Mouse (Mus musculus): ENCODE results near the gene Tmtc3. TPM values are rescaled to one million over a fixed set of nuclear protein-coding genes. Genes with fewer than 3 reads are reported as not detected.
"Not testable (repeated sequence)": the region's sequence is repeated elsewhere in the genome, so short reads cannot be mapped to it uniquely, and the experiment has no call there.

The Tmtc3 gene
- 10 to 100 TPM; 15.7 to 18.3 TPM for total RNA-seq (2021)

- intact Hi-C loops (cut with DNase I), result no loop called here
- peak; percentile 90 to 91 for DNase-seq
Observed at GRCm38 (mm10) chr10:100487097-100487978, at the start of gene Tmtc3, which contains the start of gene Cep290. Gene Tmtc3 (minus strand): TSS chr10:100487350. Gene Cep290 (plus strand): TSS chr10:100487558.

DNA sequence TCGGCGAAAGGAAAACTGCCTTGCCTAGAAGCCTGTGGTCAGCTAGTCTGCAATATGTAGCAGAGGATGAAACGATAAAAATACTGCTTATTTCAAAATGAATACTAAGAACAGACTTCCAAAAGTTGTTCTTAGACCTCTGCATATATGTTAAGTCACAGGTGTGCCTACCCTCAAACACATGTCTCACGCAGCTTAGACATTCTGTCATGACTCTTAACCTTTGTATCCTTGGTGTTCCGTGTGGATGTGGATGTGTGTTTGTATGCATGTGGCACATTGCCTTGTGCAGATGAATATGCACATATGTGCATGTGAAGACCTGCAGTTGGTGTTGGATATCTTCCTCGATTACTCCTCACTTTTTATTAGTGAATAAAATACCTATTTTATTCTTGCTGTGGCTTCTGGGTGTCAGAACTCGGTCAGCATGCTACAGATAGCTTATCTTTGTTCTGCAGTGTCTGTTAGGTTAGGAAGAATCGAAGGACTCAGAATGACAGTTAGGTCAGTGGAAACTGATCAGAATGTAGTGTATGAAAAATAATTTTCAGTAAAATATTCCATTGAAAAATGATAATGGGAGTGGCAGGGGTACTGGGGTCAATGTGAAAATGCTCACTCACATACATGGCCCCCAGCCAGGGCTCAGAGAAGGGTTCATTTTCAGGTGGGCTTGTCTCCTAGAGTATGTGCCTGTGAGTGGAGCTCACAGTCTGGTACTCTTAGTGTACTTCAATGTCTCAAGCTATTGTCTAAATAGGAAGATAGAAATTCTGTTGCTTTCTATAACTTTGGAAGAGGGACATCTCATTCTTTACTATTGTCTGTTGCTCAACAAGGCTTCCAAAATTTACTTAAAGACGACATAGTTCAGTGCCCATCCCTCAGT lies 37.6 kb upstream of the Tmtc3 start:
- DNase-seq, result no peak
- intact Hi-C loops (cut with DNase I), result no loop called here

- intact Hi-C loops (cut with DNase I), result no loop called here
- DNase-seq, result no peak
Observed at GRCm38 (mm10) chr10:100522330-100522729, 35.2 kb upstream of the Tmtc3 start.

- intact Hi-C loops (cut with DNase I), result no loop called here
- no peak for DNase-seq
Observed at GRCm38 (mm10) chr10:100521617-100522016, 34.5 kb upstream of the Tmtc3 start.

DNA sequence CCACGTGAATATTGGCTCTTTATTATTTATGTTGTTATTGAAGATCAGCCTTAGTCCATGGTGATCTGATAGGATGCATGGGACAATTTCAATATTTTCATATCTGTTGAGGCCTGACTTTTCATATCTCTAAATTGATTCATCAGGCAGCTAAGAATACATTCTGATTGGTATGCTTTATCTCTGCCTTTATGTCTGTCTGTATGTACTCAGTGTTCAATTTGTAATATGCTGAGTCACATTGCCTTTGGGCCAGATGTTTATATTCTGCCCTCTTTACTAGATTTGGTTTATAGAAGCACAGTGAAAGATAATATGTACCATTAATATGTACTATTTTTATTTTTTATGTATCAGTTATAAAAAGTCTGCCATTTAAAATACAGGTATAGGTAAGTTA lies 21.0 kb upstream of the Tmtc3 start:
- intact Hi-C loops (cut with DNase I), result no loop called here
- no peak for DNase-seq

GRCm38 (mm10) chr10:100498309-100498708 lies 11.2 kb upstream of the Tmtc3 start:
- intact Hi-C loops (cut with DNase I), result no loop called here
- DNase-seq, result no peak

DNA sequence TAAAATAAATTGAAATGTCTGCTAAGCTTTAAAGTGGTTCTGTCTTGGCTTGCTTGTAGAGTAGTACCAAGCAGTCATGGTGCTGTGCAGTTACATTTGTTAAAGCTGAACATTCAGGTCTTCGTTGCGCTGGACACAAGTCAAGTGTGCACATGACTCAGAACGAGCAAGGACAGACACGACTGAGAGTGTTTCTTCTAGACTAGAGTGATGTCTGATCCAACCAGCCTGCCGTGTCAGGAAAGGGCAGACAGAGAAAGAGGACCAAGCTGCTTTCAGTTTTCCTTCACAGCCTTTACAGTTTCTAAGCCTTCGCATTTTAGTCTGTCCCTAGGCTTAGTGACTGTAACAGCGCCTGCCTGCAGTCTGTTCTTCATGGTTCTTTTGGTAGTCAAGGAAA lies 4.8 kb upstream of the Tmtc3 start:
- intact Hi-C loops (cut with DNase I), result no loop called here
- no peak for DNase-seq

GRCm38 (mm10) chr10:100486701-100487096 lies 451 bp downstream of the Tmtc3 start:
- no peak for DNase-seq

GRCm38 (mm10) chr10:100479538-100479937 lies 7.6 kb downstream of the Tmtc3 start:
- no peak for DNase-seq
- intact Hi-C loops (cut with DNase I), result no loop called here

More at GRCm38 (mm10) chr10:100486701-100487096, 451 bp downstream of the Tmtc3 start:
- intact Hi-C loops (cut with DNase I), result no loop called here

DNA sequence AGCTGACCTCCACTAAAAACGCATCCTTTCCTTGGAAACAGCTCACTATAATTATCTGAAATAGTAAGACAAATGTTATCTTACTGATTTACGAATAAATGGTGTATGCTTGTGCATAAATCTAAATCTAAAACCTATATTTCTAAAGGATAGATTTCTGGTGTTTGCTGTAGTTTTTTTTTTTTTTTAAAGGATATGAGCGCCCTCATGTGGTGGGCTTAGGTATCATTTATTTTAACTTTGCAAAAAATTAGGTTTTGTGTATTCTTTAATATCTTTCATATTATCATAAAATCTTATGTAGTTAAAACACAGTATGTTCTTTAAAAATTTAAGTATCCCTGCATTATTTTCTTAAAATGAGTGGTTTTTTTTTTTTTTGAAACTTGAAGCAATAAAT lies 12.1 kb downstream of the Tmtc3 start:
- no peak for DNase-seq
- intact Hi-C loops (cut with DNase I), result loop anchor here (1.0 kb wide), 1 partner anchor 834 kb away; no protein-coding TSS in a partner anchor

GRCm38 (mm10) chr10:100460515-100460914 lies 26.6 kb downstream of the Tmtc3 start:
- intact Hi-C loops (cut with DNase I), result no loop called here
- DNase-seq, result no peak

DNA sequence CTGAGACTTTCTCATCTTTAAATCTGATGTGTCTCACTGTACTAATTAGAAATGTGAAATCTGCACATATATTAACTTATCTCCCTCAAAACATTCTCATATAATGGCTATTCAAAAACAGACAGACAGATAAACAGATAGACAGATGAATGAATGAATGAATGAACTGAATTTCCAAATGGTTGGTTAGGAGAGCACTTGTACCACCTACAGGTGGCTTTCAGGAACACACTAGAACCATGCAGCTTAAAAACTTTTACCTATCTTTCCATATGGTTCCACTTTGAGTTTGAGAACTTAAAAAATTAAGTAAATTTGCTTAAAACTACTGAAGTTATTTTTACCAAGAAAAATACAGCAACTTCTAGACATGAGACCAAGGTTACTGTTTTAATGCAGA lies 37.8 kb downstream of the Tmtc3 start:
- intact Hi-C loops (cut with DNase I), result no loop called here
- no peak for DNase-seq

GRCm38 (mm10) chr10:100427592-100427991 lies 59.6 kb downstream of the Tmtc3 start:
- peak in 1 of 2 experiments; percentile 16 for DNase-seq
- intact Hi-C loops (cut with DNase I), result no loop called here

GRCm38 (mm10) chr10:100415566-100415965 lies 71.6 kb downstream of the Tmtc3 start:
- no peak for DNase-seq
- intact Hi-C loops (cut with DNase I), result no loop called here

GRCm38 (mm10) chr10:100402301-100402700 lies 84.8 kb downstream of the Tmtc3 start:
- intact Hi-C loops (cut with DNase I); DNase-seq: not testable (repeated sequence)

Other genes starting within 250 kb of the Tmtc3 start
- not detected for gene Gm4301, start 151.7 kb downstream of the Tmtc3 start, total RNA-seq (2021)
- gene Gm4302, start 146.5 kb downstream of the Tmtc3 start, total RNA-seq (2021), result not detected
- not detected for gene Gm4303, start 141.4 kb downstream of the Tmtc3 start, total RNA-seq (2021)
- not detected for gene Gm4305, start 136.3 kb downstream of the Tmtc3 start, total RNA-seq (2021)
- not detected for gene Gm4307, start 126.0 kb downstream of the Tmtc3 start, total RNA-seq (2021)
- gene Gm4312, start 104.8 kb downstream of the Tmtc3 start, total RNA-seq (2021), result not detected
- 1 to 10 TPM; 3.4 to 4.0 TPM for gene Cep290, start 208 bp upstream of the Tmtc3 start, total RNA-seq (2021)
- 1 to 10 TPM; 6.0 to 7.0 TPM for gene 4930430F08Rik, start 103.1 kb upstream of the Tmtc3 start, total RNA-seq (2021)
- not detected for gene 1700017N19Rik, start 103.1 kb upstream of the Tmtc3 start, total RNA-seq (2021)